Mouse (Mus musculus) megakaryocyte, embryonic 14.5 days (primary cell): Measurements from ENCODE around the gene Pou2f1.

Source experiments
- FLI1 ChIP-seq: IDR thresholded peaks from 2 replicates; pipeline ENCODE4 v1.6.1; 2012; ENCODE audit warnings: low read length, inconsistent platforms, mixed read lengths
- GATA1 ChIP-seq: IDR thresholded peaks from 3 replicates; pipeline ENCODE4 v1.6.1; 2012; ENCODE audit warnings: mixed read lengths, low read length, inconsistent platforms, borderline replicate concordance

GRCm38 (mm10) chr1:165966156-165966914, 36.1 kb downstream of the Pou2f1 start:
- TF ChIP-seq GATA1: no peak
- no peak for TF ChIP-seq FLI1
